Mouse (Mus musculus) forebrain, embryonic 16.5 days (tissue): Measurements from ENCODE around the gene Satb2. TPM values are rescaled to one million over a fixed set of nuclear protein-coding genes. Genes with fewer than 3 reads are reported as not detected.

Source experiments
- ATAC-seq: fragments of 200-750 bp; cut with Nextera tagmentation; 2 replicates; pipeline ENCODE4 v1.8.0; 2017; ENCODE audit warnings: mild to moderate bottlenecking, moderate library complexity
- H3K27ac ChIP-seq: fragments of 300-500 bp; sonication (generic); 2 replicates; pipeline ENCODE4 v1.5.1; 2014; ENCODE audit warnings: low read length, control low read depth
- H3K27me3 ChIP-seq: fragments of 300-500 bp; sonication (generic); replicated peaks from 2 replicates; pipeline ENCODE4 v1.6.1; 2014; ENCODE audit warnings: low read length; ENCODE audit not compliant: control insufficient read depth, insufficient read depth
- H3K36me3 ChIP-seq: fragments of 300-500 bp; sonication (generic); 2 replicates; pipeline ENCODE4 v1.6.1; 2014; ENCODE audit not compliant: control insufficient read depth, insufficient read depth
- H3K4me1 ChIP-seq: fragments of 300-500 bp; sonication (generic); replicated peaks from 2 replicates; pipeline ENCODE4 v1.6.1; 2014; ENCODE audit warnings: low read length; ENCODE audit not compliant: control insufficient read depth, insufficient read depth
- H3K4me2 ChIP-seq: fragments of 300-500 bp; sonication (generic); 2 replicates; pipeline ENCODE4 v1.6.1; 2014; ENCODE audit warnings: mild to moderate bottlenecking, low read length, control low read depth
- H3K4me3 ChIP-seq: fragments of 300-500 bp; sonication (generic); replicated peaks from 2 replicates; pipeline ENCODE4 v1.5.1; 2014; ENCODE audit warnings: mild to moderate bottlenecking, low read length, control low read depth
- H3K9ac ChIP-seq: fragments of 300-500 bp; sonication (generic); replicated peaks from 2 replicates; pipeline ENCODE4 v1.6.1; 2014; ENCODE audit warnings: low read depth, low read length, control low read depth
- H3K9me3 ChIP-seq: fragments of 300-500 bp; sonication (generic); 2 replicates; pipeline ENCODE4 v1.6.1; 2016; ENCODE audit warnings: low read length; ENCODE audit not compliant: control insufficient read depth
- WGBS: fragments of 180-500 bp; shearing (Covaris S2); extraction: QIAGEN DNeasy Blood & Tissue Kit; methylation state at CpG from one replicate; pipeline ENCODE4 v1.1.7; 2014; 5-methylcytosine and 5-hydroxymethylcytosine counted together
- polyA plus RNA-seq: library from polyadenylated mRNA; unstranded; fragments of >200 nt; fragmentation: Nextera tagmentation; extraction: Ambion mirVana; gene quantifications from 2 replicates; pipeline ENCODE4 v1.2.1, GENCODE M21; 2015

Gene Satb2
- polyA plus RNA-seq, 1 experiment from 2014 or later = 74.5 TPM

DNA sequence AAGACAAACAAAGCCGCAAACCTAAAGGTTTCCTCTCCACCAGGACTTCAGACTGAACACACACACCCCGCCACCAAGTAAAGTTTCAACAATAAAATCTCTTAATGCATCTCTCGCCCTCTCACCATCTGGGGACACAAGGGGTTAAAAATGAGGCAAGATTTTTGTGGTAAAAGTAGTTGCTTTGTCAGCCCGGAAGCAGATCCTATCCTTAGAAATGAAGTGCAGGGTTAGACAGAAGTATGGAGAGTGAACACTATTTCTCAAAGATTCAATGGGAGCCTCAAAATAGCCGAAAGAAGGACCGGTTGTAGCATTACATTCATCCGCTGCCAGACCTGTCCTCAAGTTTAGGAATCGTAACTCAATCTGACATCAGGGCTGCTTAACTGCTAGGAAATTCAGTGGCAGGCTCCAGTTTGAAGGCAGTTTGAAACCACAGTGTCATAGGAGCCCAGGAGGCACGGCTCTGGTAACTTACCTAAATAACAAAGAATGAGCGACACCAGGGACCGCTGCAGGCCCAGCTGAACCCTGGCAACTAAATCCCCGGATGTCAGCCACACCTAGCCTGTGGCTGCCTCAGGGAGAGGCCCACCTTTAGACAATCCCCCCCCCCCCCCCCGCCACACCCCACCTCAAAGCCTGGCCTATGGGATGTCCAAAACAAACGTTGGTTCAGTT is 23.3 kb downstream of the Satb2 start:
- Histone ChIP-seq H3K4me2 (peak overlapping the region; percentile 24; the same call in 1 of the 2 replicates), H3K27ac (no peak overlapping the region), H3K9ac (no peak overlapping the region), H3K27me3 (no peaks in the 10 kb centered on the region), H3K36me3 (no peaks in the 10 kb centered on the region), H3K9me3 (no peaks in the 10 kb centered on the region), H3K4me3 (no peak overlapping the region), H3K4me1 (peaks cover 8% of the 10 kb centered on the region)
- ATAC-seq = no peak
- 74% methylated on average over 14 of the region's 14 CpGs for WGBS

DNA sequence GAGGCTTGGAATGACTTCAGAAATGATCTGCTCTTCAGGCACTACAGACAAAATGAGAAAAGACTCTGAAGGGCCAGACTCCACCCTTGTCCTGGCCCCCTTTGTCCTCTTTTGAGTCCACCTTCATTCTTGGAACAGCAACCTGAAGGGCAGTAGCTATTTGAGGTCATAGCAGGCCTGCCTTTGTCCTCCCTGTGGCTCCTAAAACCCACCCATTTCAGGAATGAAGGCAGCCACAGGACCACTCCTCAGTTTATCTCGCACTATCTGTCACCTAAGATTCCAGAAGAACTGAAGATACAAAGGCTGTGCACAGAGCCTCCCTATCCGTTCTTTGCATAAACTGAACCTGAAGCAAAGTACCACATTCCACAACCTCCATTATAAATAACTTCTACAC is 24.9 kb downstream of the Satb2 start:
- H3K27me3 ChIP-seq = no peaks in the 10 kb centered on the region
- H3K4me3 ChIP-seq = no peak overlapping the region
- H3K4me2 ChIP-seq = no peak overlapping the region; the same call in 1 of the 2 replicates
- WGBS = 77% methylated on average over 2 of the region's 2 CpGs
- H3K9ac ChIP-seq = no peak overlapping the region
- peaks cover 8% of the 10 kb centered on the region for H3K4me1 ChIP-seq
- no peak for ATAC-seq
- H3K27ac ChIP-seq = no peak overlapping the region; the same call in 1 of the 2 replicates
- no peaks in the 10 kb centered on the region for H3K9me3 ChIP-seq
- H3K36me3 ChIP-seq = no peaks in the 10 kb centered on the region

DNA sequence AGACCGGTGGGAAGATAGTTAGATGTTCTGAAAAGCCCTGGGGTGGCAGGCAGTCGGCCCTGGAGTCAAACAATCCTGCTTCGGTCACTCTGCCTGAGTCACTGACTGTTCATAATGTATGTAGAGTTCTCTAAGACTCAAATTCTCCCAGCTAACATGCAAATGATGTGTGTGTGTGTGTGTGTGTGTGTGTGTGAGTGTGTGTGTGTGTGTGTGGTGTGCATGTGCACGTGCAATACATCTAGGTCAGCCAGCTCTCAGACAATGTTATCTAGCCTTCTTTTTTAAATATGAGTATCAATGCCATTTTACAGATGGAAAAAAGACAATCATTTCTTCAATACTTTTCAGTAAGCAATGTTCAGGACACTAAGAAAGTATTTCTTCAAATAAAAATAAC is 26.5 kb downstream of the Satb2 start:
- ATAC-seq = no peak
- Histone ChIP-seq H3K4me2 (peak overlapping the region; percentile 8; the same call in 1 of the 2 replicates), H3K36me3 (no peaks in the 10 kb centered on the region), H3K27me3 (no peaks in the 10 kb centered on the region), H3K27ac (no peak overlapping the region), H3K9ac (no peak overlapping the region), H3K9me3 (no peaks in the 10 kb centered on the region), H3K4me1 (peaks cover 5% of the 10 kb centered on the region; the same call in 1 of the 2 replicates), H3K4me3 (no peak overlapping the region)
- WGBS = 75% methylated on average over 4 of the region's 4 CpGs

DNA sequence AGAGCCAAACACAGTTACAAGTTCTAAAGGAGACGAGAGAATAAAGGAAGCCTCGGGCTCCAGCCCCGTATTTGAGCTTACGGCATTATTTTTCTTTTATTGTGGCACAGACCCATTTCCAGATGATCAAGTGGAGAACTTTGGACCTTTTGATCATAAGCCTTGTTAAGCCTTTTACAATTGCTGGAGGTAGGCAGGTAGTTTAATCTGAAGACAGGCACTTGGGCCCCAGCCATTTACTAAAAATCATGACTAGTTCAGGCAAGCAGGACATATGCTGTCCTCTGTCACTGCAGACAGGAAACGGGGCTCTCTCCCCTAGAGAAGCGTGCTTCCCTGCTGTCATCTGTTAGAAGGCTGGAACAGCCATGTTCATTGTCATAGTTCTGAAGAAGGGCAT is 26.9 kb downstream of the Satb2 start:
- no peaks in the 10 kb centered on the region for H3K9me3 ChIP-seq
- H3K27ac ChIP-seq = no peak overlapping the region
- no peak overlapping the region for H3K4me3 ChIP-seq
- no peak for ATAC-seq
- peaks cover 5% of the 10 kb centered on the region; the same call in 1 of the 2 replicates for H3K4me1 ChIP-seq
- H3K9ac ChIP-seq = no peak overlapping the region
- no peaks in the 10 kb centered on the region for H3K36me3 ChIP-seq
- no peaks in the 10 kb centered on the region for H3K27me3 ChIP-seq
- 47% methylated on average over 6 of the region's 6 CpGs for WGBS
- peak overlapping the region; percentile 8; the same call in 1 of the 2 replicates for H3K4me2 ChIP-seq

DNA sequence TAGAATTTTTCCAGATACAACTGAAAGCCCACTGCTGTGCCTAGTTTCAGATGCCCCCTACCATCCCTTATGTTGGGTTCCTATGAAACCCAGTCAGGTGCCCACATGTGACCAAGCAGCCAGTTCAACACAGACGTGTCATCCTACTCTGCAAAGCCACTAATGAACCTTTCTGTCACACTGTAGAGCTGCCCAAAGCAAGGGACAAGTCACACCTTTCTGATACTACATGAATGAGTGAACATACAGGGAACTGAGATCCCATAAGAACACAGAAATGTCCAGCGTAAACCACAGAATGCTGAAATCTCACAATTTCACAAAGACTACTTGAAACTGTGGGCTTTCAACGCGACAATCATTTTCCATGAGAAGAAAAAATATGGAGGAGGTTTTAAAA is 39.0 kb downstream of the Satb2 start:
- WGBS = 90% methylated on average over 4 of the region's 4 CpGs
- ATAC-seq = no peak

DNA sequence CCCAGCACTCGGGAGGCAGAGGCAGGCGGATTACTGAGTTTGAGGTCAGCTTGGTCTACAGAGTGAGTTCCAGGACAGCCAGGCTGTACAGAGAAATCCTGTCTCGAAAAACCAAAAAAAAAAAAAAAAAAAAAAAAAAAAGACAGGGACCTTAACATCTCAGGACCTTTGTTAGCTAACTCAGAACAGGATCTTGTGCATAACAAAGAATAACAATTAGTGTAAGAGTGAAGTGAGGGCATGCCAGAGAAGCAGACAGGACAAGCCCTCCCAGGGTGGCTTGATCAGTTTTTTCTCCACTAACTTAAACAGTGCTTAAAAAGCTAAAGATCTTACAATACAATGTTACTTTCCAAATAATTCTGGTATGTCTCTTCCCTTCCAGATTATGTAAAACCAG is 40.0 kb downstream of the Satb2 start:
- no peak overlapping the region for H3K4me2 ChIP-seq
- no peaks in the 10 kb centered on the region for H3K27me3 ChIP-seq
- peaks cover 5% of the 10 kb centered on the region; the same call in 1 of the 2 replicates for H3K4me1 ChIP-seq
- no peak for ATAC-seq
- no peak overlapping the region for H3K27ac ChIP-seq
- no peaks in the 10 kb centered on the region for H3K9me3 ChIP-seq
- no peak overlapping the region for H3K9ac ChIP-seq
- H3K36me3 ChIP-seq = no peaks in the 10 kb centered on the region
- WGBS = 82% methylated on average over 3 of the region's 3 CpGs
- H3K4me3 ChIP-seq = no peak overlapping the region

More for the DNA sequence above, 39.0 kb downstream of the Satb2 start:
- Histone ChIP-seq H3K9ac (no peak overlapping the region), H3K4me2 (no peak overlapping the region), H3K4me1 (peaks cover 5% of the 10 kb centered on the region; the same call in 1 of the 2 replicates), H3K36me3 (no peaks in the 10 kb centered on the region), H3K9me3 (no peaks in the 10 kb centered on the region), H3K27ac (no peak overlapping the region), H3K4me3 (no peak overlapping the region), H3K27me3 (no peaks in the 10 kb centered on the region)

DNA sequence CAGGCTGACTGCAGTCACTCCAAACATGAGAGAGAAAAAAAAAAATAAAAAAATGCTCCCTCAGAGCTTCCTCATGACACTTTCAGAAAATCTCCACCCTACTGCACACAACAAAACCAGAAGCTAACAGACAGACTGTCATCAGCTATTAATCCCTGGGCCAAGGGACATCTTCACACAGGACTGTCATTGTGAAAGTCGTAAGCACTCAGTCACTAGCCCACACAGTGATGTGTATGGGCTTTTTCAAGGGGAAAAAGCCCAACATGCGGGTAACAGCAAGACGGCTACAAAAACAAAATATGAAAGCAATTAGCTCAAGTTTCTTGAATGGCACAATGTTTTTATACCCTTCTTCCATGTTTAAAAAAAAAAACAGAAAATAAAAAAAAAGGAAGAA is 41.9 kb downstream of the Satb2 start:
- no peak for ATAC-seq
- Histone ChIP-seq H3K9me3 (no peaks in the 10 kb centered on the region), H3K4me2 (no peak overlapping the region), H3K4me1 (peaks cover 5% of the 10 kb centered on the region; the same call in 1 of the 2 replicates), H3K9ac (no peak overlapping the region), H3K27me3 (no peaks in the 10 kb centered on the region), H3K4me3 (no peak overlapping the region), H3K36me3 (no peaks in the 10 kb centered on the region), H3K27ac (no peak overlapping the region)
- 76% methylated on average over 3 of the region's 3 CpGs for WGBS

DNA sequence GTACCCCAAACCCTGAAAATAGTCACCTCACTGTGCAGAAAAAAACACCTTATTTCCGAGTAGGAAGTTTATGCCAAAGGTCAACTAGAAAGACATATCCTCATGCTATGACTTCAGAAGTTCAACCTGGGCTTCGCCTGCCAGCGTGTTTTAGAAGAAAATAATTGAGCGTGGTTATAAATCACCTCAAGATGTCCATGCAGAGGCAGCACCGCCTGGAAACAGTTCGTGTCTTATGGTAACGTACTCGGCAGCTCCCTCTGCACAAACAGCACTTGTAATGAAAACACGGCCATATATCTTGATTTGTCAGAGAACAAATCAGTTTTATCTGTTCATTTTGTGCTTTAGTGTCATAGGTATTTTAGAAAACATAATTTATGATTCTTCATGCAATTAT is 44.6 kb downstream of the Satb2 start:
- Histone ChIP-seq H3K27ac (no peak overlapping the region), H3K4me3 (no peak overlapping the region), H3K27me3 (no peaks in the 10 kb centered on the region), H3K4me1 (peaks cover 6% of the 10 kb centered on the region), H3K36me3 (no peaks in the 10 kb centered on the region), H3K9ac (no peak overlapping the region), H3K4me2 (no peak overlapping the region), H3K9me3 (no peaks in the 10 kb centered on the region)
- WGBS = 84% methylated on average over 9 of the region's 9 CpGs
- no peak for ATAC-seq

DNA sequence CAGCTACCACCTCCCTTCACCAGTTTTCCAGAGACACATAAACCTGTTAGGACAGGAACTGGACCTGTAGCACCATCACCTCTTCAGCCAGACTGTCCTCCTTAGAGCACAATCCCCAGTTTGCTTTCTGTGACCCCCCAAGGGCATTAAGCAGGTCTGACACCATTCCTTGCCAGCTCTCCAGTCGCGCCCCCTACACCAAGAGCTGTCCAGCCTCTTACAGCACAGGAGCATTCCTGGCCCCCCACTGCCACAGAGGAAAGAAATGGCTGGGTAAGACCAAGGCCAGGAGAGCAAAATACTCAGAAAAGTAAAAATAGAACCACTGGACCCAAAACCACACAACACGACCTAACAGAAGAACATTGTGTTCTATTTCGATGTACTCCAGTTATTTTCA is 48.4 kb downstream of the Satb2 start:
- WGBS = 81% methylated on average over 4 of the region's 4 CpGs
- Histone ChIP-seq H3K4me3 (no peak overlapping the region), H3K9me3 (no peaks in the 10 kb centered on the region), H3K27me3 (no peaks in the 10 kb centered on the region), H3K4me2 (no peak overlapping the region), H3K36me3 (no peaks in the 10 kb centered on the region), H3K9ac (no peak overlapping the region), H3K27ac (no peak overlapping the region), H3K4me1 (peaks cover 19% of the 10 kb centered on the region)
- no peak for ATAC-seq
